Comparison of ENCODE assay signal across 14 mouse cellular contexts in the genomic region with DNA sequence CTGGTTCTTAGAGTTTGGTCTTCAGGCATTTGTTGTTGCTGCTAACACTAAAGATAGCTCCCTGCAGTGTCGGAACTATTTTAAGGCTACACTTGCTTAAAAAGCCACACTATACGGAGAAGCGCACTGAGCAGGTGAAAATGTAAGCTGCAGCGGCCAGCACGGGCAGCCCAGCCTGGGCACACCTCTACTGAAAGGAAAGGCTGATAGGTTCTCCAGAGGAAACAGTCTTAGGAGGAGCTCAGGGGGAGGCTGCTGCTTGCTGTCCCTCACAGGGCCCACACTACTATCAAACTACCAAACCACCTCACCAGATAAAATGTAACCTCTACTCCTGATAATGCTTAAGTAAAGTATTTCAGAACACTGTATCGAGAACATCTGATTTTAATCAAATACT. TPM values are rescaled to one million over a fixed set of nuclear protein-coding genes. Genes with fewer than 3 reads are reported as not detected.
DNase-seq lines count a peak whose midpoint lies in the region; ATAC-seq and TF ChIP-seq lines count a peak whose summit lies in the region.
"Had no signal": no experiment of that assay in that cellular context is flagged by ENCODE, and none has a peak within 500 bp of the region (broad histone marks: within the 10 kb centered on the region; RNA-seq: fewer than 3 reads in every experiment).

No protein-coding gene starts in this region.

- peak; percentile 66 for DNase-seq in heart, adult 11 months
- DNase-seq in heart, postnatal 36 days: no peak
- peak; percentile 23 for DNase-seq in midbrain, embryonic 11.5 days (ENCODE audit: low spot score, missing footprints)
- DNase-seq in midbrain, postnatal 0 days (ENCODE audit: low spot score): no peak
- DNase-seq in layer of hippocampus, adult 11-12 months (ENCODE audit: low spot score): no peak
- no peak for DNase-seq in layer of hippocampus, adult 8-10 months (ENCODE audit: low spot score in 2 of 2)
- no peak for DNase-seq in testis, postnatal 14 days (ENCODE audit: low spot score)
- DNase-seq: adrenal gland, postnatal 14 days; cerebellum, adult 9-11 months; left cerebral cortex, postnatal 4 days; thymus, postnatal 36 days had no signal

- no peak overlapping the region for H3K4me2 ChIP-seq in midbrain, embryonic 11.5 days
- H3K4me2 ChIP-seq in midbrain, postnatal 0 days (ENCODE audit: low read depth, low read length, poor library complexity, severe bottlenecking): no peak overlapping the region
- peak overlapping the region; percentile 39 for H3K4me2 ChIP-seq in liver, embryonic 15.5 days
- H3K4me2 ChIP-seq: neural tube, embryonic 15.5 days had no signal

- intact Hi-C loops in heart, postnatal 36 days (cut with DNase I): no loop called here

- ATAC-seq in midbrain, embryonic 11.5 days (ENCODE audit: low FRiP score): no peak
- no peak for ATAC-seq in midbrain, postnatal 0 days (ENCODE audit: low FRiP score)
- peak; percentile 51 for ATAC-seq in liver, embryonic 15.5 days (ENCODE audit: insufficient read depth)
- ATAC-seq: hindbrain, postnatal 0 days had no signal

- H3K27me3 ChIP-seq in midbrain, embryonic 11.5 days (ENCODE audit: control insufficient read depth, insufficient read depth, low read length): no peaks in the 10 kb centered on the region
- H3K27me3 ChIP-seq in midbrain, postnatal 0 days (ENCODE audit: insufficient read depth, low read length): no peaks in the 10 kb centered on the region
- no peaks in the 10 kb centered on the region for H3K27me3 ChIP-seq in liver, embryonic 15.5 days
- H3K27me3 ChIP-seq: neural tube, embryonic 15.5 days had no signal

- no peaks in the 10 kb centered on the region for H3K36me3 ChIP-seq in midbrain, embryonic 11.5 days (ENCODE audit: control insufficient read depth, insufficient read depth, low read length)
- no peaks in the 10 kb centered on the region for H3K36me3 ChIP-seq in midbrain, postnatal 0 days (ENCODE audit: insufficient read depth, low read length)
- H3K36me3 ChIP-seq in liver, embryonic 15.5 days (replicated peaks): peaks cover 8% of the 10 kb centered on the region; the same call in 1 of the 2 replicates
- H3K36me3 ChIP-seq: neural tube, embryonic 15.5 days had no signal

- H3K4me1 ChIP-seq in midbrain, embryonic 11.5 days (ENCODE audit: control insufficient read depth, insufficient read depth, low read length): peaks cover 6% of the 10 kb centered on the region; the same call in 1 of the 2 replicates
- H3K4me1 ChIP-seq in midbrain, postnatal 0 days (ENCODE audit: insufficient read depth, low read length): peaks cover 4% of the 10 kb centered on the region; the same call in 1 of the 2 replicates
- H3K4me1 ChIP-seq in liver, embryonic 15.5 days (replicated peaks): peaks cover 88% of the 10 kb centered on the region

- 90% methylated on average over 6 of the region's 6 CpGs for WGBS in midbrain, embryonic 11.5 days
- WGBS in midbrain, postnatal 0 days: 90% methylated on average over 6 of the region's 6 CpGs
- WGBS in liver, embryonic 15.5 days (ENCODE audit: insufficient replicate concordance): 27% methylated on average over 6 of the region's 6 CpGs

- H3K9ac ChIP-seq in midbrain, embryonic 11.5 days (ENCODE audit: low read length): no peak overlapping the region
- H3K9ac ChIP-seq in midbrain, postnatal 0 days (replicated peaks; ENCODE audit: low read length, poor library complexity, severe bottlenecking): no peak overlapping the region
- peak overlapping the region; percentile 20; the same call in 1 of the 2 replicates for H3K9ac ChIP-seq in liver, embryonic 15.5 days
- H3K9ac ChIP-seq: neural tube, embryonic 15.5 days had no signal

- H3K4me3 ChIP-seq in midbrain, embryonic 11.5 days (ENCODE audit: low read depth, low read length): no peak overlapping the region
- no peak overlapping the region for H3K4me3 ChIP-seq in midbrain, postnatal 0 days (ENCODE audit: low read depth, low read length)
- H3K4me3 ChIP-seq in liver, embryonic 15.5 days (replicated peaks): no peak overlapping the region
- H3K4me3 ChIP-seq: neural tube, embryonic 15.5 days had no signal

- no peaks in the 10 kb centered on the region for H3K9me3 ChIP-seq in midbrain, embryonic 11.5 days (ENCODE audit: control insufficient read depth, low read length)
- H3K9me3 ChIP-seq in midbrain, postnatal 0 days (ENCODE audit: low read length): no peaks in the 10 kb centered on the region
- no peaks in the 10 kb centered on the region for H3K9me3 ChIP-seq in liver, embryonic 15.5 days (replicated peaks)
- H3K9me3 ChIP-seq: neural tube, embryonic 15.5 days had no signal

- no peak overlapping the region for H3K27ac ChIP-seq in midbrain, embryonic 11.5 days (ENCODE audit: low read depth, low read length)
- no peak overlapping the region for H3K27ac ChIP-seq in midbrain, postnatal 0 days (ENCODE audit: low read depth, low read length)
- H3K27ac ChIP-seq in liver, embryonic 15.5 days (replicated peaks): peak overlapping the region; percentile 78
- H3K27ac ChIP-seq: hindbrain, postnatal 0 days; neural tube, embryonic 15.5 days had no signal

- no peak for TF ChIP-seq CTCF in midbrain, postnatal 0 days (IDR thresholded peaks at IDR 0.05)

RNA-seq across cellular contexts. Expression of a gene that starts 16.7 kb away (rescaled TPM):
- 10 to 100 TPM; 32.9 to 35.9 TPM for total RNA-seq in heart, postnatal 36 days (2021)
- 14.7 and 15.2 TPM in 2 replicates for polyA plus RNA-seq in midbrain, embryonic 11.5 days (2014; fragmentation: Nextera tagmentation; extraction: Ambion mirVana)
- 25.8 and 36.8 TPM in 2 replicates for total RNA-seq in midbrain, postnatal 0 days (2014; rRNA removed)
- 8.6 and 11.1 TPM in 2 replicates for polyA plus RNA-seq in midbrain, postnatal 0 days (2015; fragmentation: Nextera tagmentation; extraction: Ambion mirVana)
- 8.0 and 8.6 TPM in 2 replicates for polyA plus RNA-seq in liver, embryonic 15.5 days (2015; fragmentation: Nextera tagmentation; extraction: Ambion mirVana)
- total RNA-seq in layer of hippocampus, adult 8-10 months (2022): 10 to 100 TPM; 52.5 to 65.2 (median 58.2) TPM

Comparison
In these comparisons a context has a peak if more than half of its experiments do, and no peak if none do; other contexts are left out.
1. DNase-seq: peak in heart, adult 11 months (single experiment) and midbrain, embryonic 11.5 days (single experiment); none in heart, postnatal 36 days (0 of 2), midbrain, postnatal 0 days (single experiment), layer of hippocampus, adult 11-12 months (single experiment), layer of hippocampus, adult 8-10 months (0 of 2) and testis, postnatal 14 days (single experiment).